Mouse (Mus musculus): ENCODE data around the gene Neb. TPM values are rescaled to one million over a fixed set of nuclear protein-coding genes. Genes with fewer than 3 reads are reported as not detected.
"Not testable (repeated sequence)": the region's sequence is repeated elsewhere in the genome, so short reads cannot be mapped to it uniquely, and the experiment has no call there.

Neb gene
- polyA plus RNA-seq, 1 experiment from 2014 or later = 0.99 TPM

GRCm38 (mm10) chr2:52174951-52175350 lies 203.3 kb downstream of the Neb start:
- Histone ChIP-seq H3K9ac (ENCODE audit: low read depth, low read length) (no peak overlapping the region), H3K4me3 (ENCODE audit: low read length) (no peak overlapping the region), H3K27me3 (ENCODE audit: control insufficient read depth, insufficient read depth, low read length) (no peaks in the 10 kb centered on the region), H3K4me1 (ENCODE audit: control insufficient read depth, insufficient read depth, low read length) (no peaks in the 10 kb centered on the region), H3K36me3 (ENCODE audit: control insufficient read depth, insufficient read depth, low read length) (no peaks in the 10 kb centered on the region), H3K4me2 (replicated peaks; ENCODE audit: low read depth, low read length) (no peak overlapping the region), H3K9me3 (ENCODE audit: control insufficient read depth, low read length) (no peaks in the 10 kb centered on the region), H3K27ac (ENCODE audit: low read depth, low read length) (no peak overlapping the region)
- 77% methylated on average over 4 of the region's 4 CpGs for WGBS
- ATAC-seq (ENCODE audit: low FRiP score, low TSS enrichment) = no peak

- no peak for ATAC-seq (ENCODE audit: low FRiP score, low TSS enrichment)
- H3K27ac ChIP-seq (ENCODE audit: low read depth, low read length) = no peak overlapping the region
Observed at GRCm38 (mm10) chr2:52169243-52170005, 208.8 kb downstream of the Neb start.

GRCm38 (mm10) chr2:52153064-52153463 lies 225.2 kb downstream of the Neb start:
- Histone ChIP-seq H3K9me3 (ENCODE audit: control insufficient read depth, low read length) (no peaks in the 10 kb centered on the region), H3K4me2 (replicated peaks; ENCODE audit: low read depth, low read length) (no peak overlapping the region), H3K9ac (ENCODE audit: low read depth, low read length) (no peak overlapping the region), H3K4me3 (ENCODE audit: low read length) (no peak overlapping the region), H3K36me3 (ENCODE audit: control insufficient read depth, insufficient read depth, low read length) (no peaks in the 10 kb centered on the region), H3K4me1 (ENCODE audit: control insufficient read depth, insufficient read depth, low read length) (no peaks in the 10 kb centered on the region), H3K27me3 (ENCODE audit: control insufficient read depth, insufficient read depth, low read length) (no peaks in the 10 kb centered on the region), H3K27ac (ENCODE audit: low read depth, low read length) (no peak overlapping the region)
- no peak for ATAC-seq (ENCODE audit: low FRiP score, low TSS enrichment)
- WGBS = 74% methylated on average over 3 of the region's 3 CpGs

More at GRCm38 (mm10) chr2:52169243-52170005, 208.8 kb downstream of the Neb start:
- no peaks in the 10 kb centered on the region for H3K27me3 ChIP-seq (ENCODE audit: control insufficient read depth, insufficient read depth, low read length)
- H3K9me3 ChIP-seq (ENCODE audit: control insufficient read depth, low read length) = no peaks in the 10 kb centered on the region
- H3K4me1 ChIP-seq (ENCODE audit: control insufficient read depth, insufficient read depth, low read length) = no peaks in the 10 kb centered on the region
- H3K9ac ChIP-seq (ENCODE audit: low read depth, low read length) = no peak overlapping the region
- 83% methylated on average over 7 of the region's 7 CpGs for WGBS
- no peak overlapping the region for H3K4me2 ChIP-seq (replicated peaks; ENCODE audit: low read depth, low read length)
- H3K36me3 ChIP-seq (ENCODE audit: control insufficient read depth, insufficient read depth, low read length) = no peaks in the 10 kb centered on the region
- H3K4me3 ChIP-seq (ENCODE audit: low read length) = no peak overlapping the region

GRCm38 (mm10) chr2:52133351-52133750 lies 244.9 kb downstream of the Neb start:
- Histone ChIP-seq H3K27ac (ENCODE audit: low read depth, low read length) (no peak overlapping the region), H3K27me3 (ENCODE audit: control insufficient read depth, insufficient read depth, low read length) (no peaks in the 10 kb centered on the region), H3K9ac (ENCODE audit: low read depth, low read length) (no peak overlapping the region), H3K36me3 (ENCODE audit: control insufficient read depth, insufficient read depth, low read length) (peaks cover 11% of the 10 kb centered on the region; the same call in 1 of the 2 replicates), H3K9me3 (ENCODE audit: control insufficient read depth, low read length) (no peaks in the 10 kb centered on the region), H3K4me1 (ENCODE audit: control insufficient read depth, insufficient read depth, low read length) (no peaks in the 10 kb centered on the region), H3K4me3 (ENCODE audit: low read length) (no peak overlapping the region), H3K4me2 (replicated peaks; ENCODE audit: low read depth, low read length) (no peak overlapping the region)
- 88% methylated on average over 2 of the region's 2 CpGs for WGBS
- ATAC-seq (ENCODE audit: low FRiP score, low TSS enrichment) = no peak

GRCm38 (mm10) chr2:52131370-52131769 lies 246.9 kb downstream of the Neb start:
- not testable (repeated sequence) for H3K9me3 ChIP-seq (ENCODE audit: control insufficient read depth, low read length); H3K4me2 ChIP-seq (replicated peaks; ENCODE audit: low read depth, low read length); H3K4me1 ChIP-seq (ENCODE audit: control insufficient read depth, insufficient read depth, low read length); H3K27ac ChIP-seq (ENCODE audit: low read depth, low read length); ATAC-seq (ENCODE audit: low FRiP score, low TSS enrichment); H3K9ac ChIP-seq (ENCODE audit: low read depth, low read length); H3K27me3 ChIP-seq (ENCODE audit: control insufficient read depth, insufficient read depth, low read length); H3K36me3 ChIP-seq (ENCODE audit: control insufficient read depth, insufficient read depth, low read length); H3K4me3 ChIP-seq (ENCODE audit: low read length)
- 95% methylated on average over 20 of the region's 20 CpGs for WGBS

GRCm38 (mm10) chr2:52114086-52114485 lies 264.2 kb downstream of the Neb start:
- H3K9me3 ChIP-seq (ENCODE audit: control insufficient read depth, low read length) = no peaks in the 10 kb centered on the region
- H3K36me3 ChIP-seq (ENCODE audit: control insufficient read depth, insufficient read depth, low read length) = peaks cover 86% of the 10 kb centered on the region
- H3K27me3 ChIP-seq (ENCODE audit: control insufficient read depth, insufficient read depth, low read length) = no peaks in the 10 kb centered on the region
- H3K9ac ChIP-seq (ENCODE audit: low read depth, low read length) = no peak overlapping the region
- H3K4me3 ChIP-seq (ENCODE audit: low read length) = no peak overlapping the region
- no peak overlapping the region for H3K4me2 ChIP-seq (replicated peaks; ENCODE audit: low read depth, low read length)
- WGBS = 88% methylated on average over 1 of the region's 1 CpGs
- H3K27ac ChIP-seq (ENCODE audit: low read depth, low read length) = no peak overlapping the region
- H3K4me1 ChIP-seq (ENCODE audit: control insufficient read depth, insufficient read depth, low read length) = no peaks in the 10 kb centered on the region
- no peak for ATAC-seq (ENCODE audit: low FRiP score, low TSS enrichment)

Small RNA genes lying within 50 kb of the gene (microRNA-seq; reads per million reads assigned to microRNA genes)
- not detected for gene Gm22095

Other genes with a start within 250 kb of the Neb start
- gene Arl5a, start 46.4 kb upstream of the Neb start, polyA plus RNA-seq (2014; fragmentation: Nextera tagmentation; extraction: Ambion mirVana) = 30.8 and 70.1 TPM in 2 replicates